Mouse (Mus musculus) c-Kit-positive CD71-positive TER-119-negative erythroid progenitor cells, embryonic 14.5 days (primary cell): ENCODE measurements around the gene Dusp22.

Source experiments
- DNase-seq: peaks from one replicate; pipeline ENCODE4 v3.0.0-alpha.2; 2013; ENCODE audit warnings: low read depth

The Dusp22 gene

GRCm38 (mm10) chr13:30716611-30717010 is 56.8 kb downstream of the Dusp22 start:
- DNase-seq, result no peak

- DNase-seq, result no peak
These were observed 62.8 kb downstream of the Dusp22 start for GRCm38 (mm10) chr13:30722601-30723000.

GRCm38 (mm10) chr13:30723258-30723657 is 63.5 kb downstream of the Dusp22 start:
- no peak for DNase-seq

GRCm38 (mm10) chr13:30723858-30724257 is 64.1 kb downstream of the Dusp22 start:
- DNase-seq, result no peak

GRCm38 (mm10) chr13:30724691-30725271 is 65.0 kb downstream of the Dusp22 start:
- DNase-seq, result no peak

GRCm38 (mm10) chr13:30726879-30727278 is 67.1 kb downstream of the Dusp22 start:
- DNase-seq, result no peak

GRCm38 (mm10) chr13:30728155-30728554 is 68.4 kb downstream of the Dusp22 start:
- DNase-seq, result no peak

GRCm38 (mm10) chr13:30729245-30729644 is 69.4 kb downstream of the Dusp22 start:
- no peak for DNase-seq

GRCm38 (mm10) chr13:30730104-30730793 is 70.5 kb downstream of the Dusp22 start:
- DNase-seq, result no peak

- no peak for DNase-seq
These were observed 73.1 kb downstream of the Dusp22 start for GRCm38 (mm10) chr13:30732709-30733445.

GRCm38 (mm10) chr13:30736721-30737120 is 76.9 kb downstream of the Dusp22 start:
- DNase-seq, result no peak

GRCm38 (mm10) chr13:30737257-30737656 is 77.5 kb downstream of the Dusp22 start:
- no peak for DNase-seq

- no peak for DNase-seq
These were observed 78.6 kb downstream of the Dusp22 start for GRCm38 (mm10) chr13:30738310-30738840.

GRCm38 (mm10) chr13:30741172-30741571 is 81.4 kb downstream of the Dusp22 start:
- DNase-seq, result no peak

- no peak for DNase-seq
These were observed 82.7 kb downstream of the Dusp22 start for GRCm38 (mm10) chr13:30742411-30742970.

GRCm38 (mm10) chr13:30745121-30745520 is 85.3 kb downstream of the Dusp22 start:
- no peak for DNase-seq

- no peak for DNase-seq
These were observed 87.3 kb downstream of the Dusp22 start for GRCm38 (mm10) chr13:30747068-30747467.

- no peak for DNase-seq
These were observed 87.7 kb downstream of the Dusp22 start for GRCm38 (mm10) chr13:30747504-30747903.

GRCm38 (mm10) chr13:30748321-30748720 is 88.5 kb downstream of the Dusp22 start:
- DNase-seq, result no peak

GRCm38 (mm10) chr13:30749021-30749556 is 89.3 kb downstream of the Dusp22 start, which contains the start of gene Irf4:
Irf4 (plus strand) TSS chr13:30749226.
- no peak for DNase-seq

GRCm38 (mm10) chr13:30749557-30750141 is 89.8 kb downstream of the Dusp22 start:
- no peak for DNase-seq
